Comparison of ENCODE assay signal across 14 mouse cellular contexts in genomic region chr4:139570756-139571155, GRCm38 (mm10). TPM values are rescaled to one million over a fixed set of nuclear protein-coding genes. Genes with fewer than 3 reads are reported as not detected.
A peak's percentile ranks its signal among the peaks of the same experiment; 100 is the strongest.
DNase-seq lines count a peak whose midpoint lies in the region; ATAC-seq and TF ChIP-seq lines count a peak whose summit lies in the region.
"Had no signal": no experiment of that assay in that cellular context is flagged by ENCODE, and none has a peak within 500 bp of the region (broad histone marks: within the 10 kb centered on the region; RNA-seq: fewer than 3 reads in every experiment).

No protein-coding gene starts in this region.

- no peak overlapping the region for H3K9ac ChIP-seq in intestine, postnatal 0 days (ENCODE audit: low read depth, low read length)
- no peak overlapping the region for H3K9ac ChIP-seq in intestine, embryonic 15.5 days
- no peak overlapping the region for H3K9ac ChIP-seq in midbrain, postnatal 0 days (replicated peaks; ENCODE audit: low read length, poor library complexity, severe bottlenecking)
- H3K9ac ChIP-seq in midbrain, embryonic 16.5 days (ENCODE audit: low read depth, low read length), result no peak overlapping the region
- H3K9ac ChIP-seq: embryonic facial prominence, embryonic 13.5 days; neural tube, embryonic 13.5 days had no signal

- H3K27ac ChIP-seq in intestine, postnatal 0 days (ENCODE audit: low read depth, low read length), result no peak overlapping the region
- no peak overlapping the region for H3K27ac ChIP-seq in intestine, embryonic 15.5 days
- H3K27ac ChIP-seq in midbrain, postnatal 0 days (ENCODE audit: low read depth, low read length), result no peak overlapping the region
- H3K27ac ChIP-seq in midbrain, embryonic 16.5 days (ENCODE audit: low read length), result no peak overlapping the region
- H3K27ac ChIP-seq: embryonic facial prominence, embryonic 13.5 days; limb, embryonic 10.5 days; neural tube, embryonic 13.5 days had no signal

- H3K4me2 ChIP-seq in intestine, postnatal 0 days (replicated peaks; ENCODE audit: low read depth), result no peak overlapping the region
- H3K4me2 ChIP-seq in intestine, embryonic 15.5 days (replicated peaks), result no peak overlapping the region
- no peak overlapping the region for H3K4me2 ChIP-seq in midbrain, postnatal 0 days (ENCODE audit: low read depth, low read length, poor library complexity, severe bottlenecking)
- H3K4me2 ChIP-seq in midbrain, embryonic 16.5 days (ENCODE audit: low read length), result no peak overlapping the region
- H3K4me2 ChIP-seq: embryonic facial prominence, embryonic 13.5 days; neural tube, embryonic 13.5 days had no signal

- no peaks in the 10 kb centered on the region for H3K9me3 ChIP-seq in intestine, postnatal 0 days (ENCODE audit: control insufficient read depth)
- no peaks in the 10 kb centered on the region for H3K9me3 ChIP-seq in intestine, embryonic 15.5 days
- H3K9me3 ChIP-seq in midbrain, postnatal 0 days (ENCODE audit: low read length), result no peaks in the 10 kb centered on the region
- no peaks in the 10 kb centered on the region for H3K9me3 ChIP-seq in midbrain, embryonic 16.5 days (replicated peaks; ENCODE audit: control insufficient read depth, low read length, poor library complexity, severe bottlenecking)
- H3K9me3 ChIP-seq: embryonic facial prominence, embryonic 13.5 days; limb, embryonic 10.5 days; megakaryocyte, embryonic 14.5 days; neural tube, embryonic 13.5 days had no signal

- peak; percentile 67 for TF ChIP-seq CTCF in intestine, postnatal 0 days (IDR thresholded peaks at IDR 0.05; ENCODE audit: low read depth)
- peak; percentile 49 for TF ChIP-seq CTCF in midbrain, postnatal 0 days (IDR thresholded peaks at IDR 0.05)

- peaks cover 22% of the 10 kb centered on the region; the same call in 1 of the 2 replicates for H3K27me3 ChIP-seq in intestine, postnatal 0 days (replicated peaks; ENCODE audit: control insufficient read depth, insufficient read depth, low read length)
- no peaks in the 10 kb centered on the region; the same call in 1 of the 2 replicates for H3K27me3 ChIP-seq in intestine, embryonic 15.5 days (replicated peaks)
- no peaks in the 10 kb centered on the region for H3K27me3 ChIP-seq in midbrain, postnatal 0 days (ENCODE audit: insufficient read depth, low read length)
- no peaks in the 10 kb centered on the region; the same call in 1 of the 2 replicates for H3K27me3 ChIP-seq in midbrain, embryonic 16.5 days (ENCODE audit: control insufficient read depth, insufficient read depth, low read depth, low read length)
- H3K27me3 ChIP-seq: neural tube, embryonic 13.5 days had no signal

- H3K4me1 ChIP-seq in intestine, postnatal 0 days (replicated peaks; ENCODE audit: control insufficient read depth, insufficient read depth, low read length), result no peaks in the 10 kb centered on the region; the same call in 1 of the 2 replicates
- H3K4me1 ChIP-seq in intestine, embryonic 15.5 days (replicated peaks), result peaks cover 7% of the 10 kb centered on the region
- 0 out of 2 replicates have a peak, but pooled peaks cover 3% of the 10 kb centered on the region for H3K4me1 ChIP-seq in midbrain, postnatal 0 days (ENCODE audit: insufficient read depth, low read length)
- peaks cover 3% of the 10 kb centered on the region; the same call in 1 of the 2 replicates for H3K4me1 ChIP-seq in midbrain, embryonic 16.5 days (ENCODE audit: control insufficient read depth, insufficient read depth, low read length)

- no peak overlapping the region for H3K4me3 ChIP-seq in intestine, postnatal 0 days (ENCODE audit: low read depth, low read length)
- H3K4me3 ChIP-seq in intestine, embryonic 15.5 days (replicated peaks), result no peak overlapping the region
- no peak overlapping the region for H3K4me3 ChIP-seq in midbrain, postnatal 0 days (ENCODE audit: low read depth, low read length)
- no peak overlapping the region for H3K4me3 ChIP-seq in midbrain, embryonic 16.5 days (ENCODE audit: low read depth, low read length)
- H3K4me3 ChIP-seq: embryonic facial prominence, embryonic 13.5 days; limb, embryonic 10.5 days; megakaryocyte, embryonic 14.5 days; neural tube, embryonic 13.5 days had no signal

- no peak for ATAC-seq in cerebellum, adult (ENCODE audit: insufficient number of reproducible peaks, low FRiP score, low TSS enrichment)
- no peak for ATAC-seq in intestine, postnatal 0 days
- ATAC-seq in intestine, embryonic 15.5 days, result no peak
- ATAC-seq in midbrain, postnatal 0 days (ENCODE audit: low FRiP score), result no peak
- ATAC-seq in midbrain, embryonic 16.5 days, result no peak

- 78% methylated on average over 10 of the region's 10 CpGs for WGBS in intestine, postnatal 0 days
- 77% methylated on average over 10 of the region's 10 CpGs for WGBS in intestine, embryonic 15.5 days
- 79% methylated on average over 10 of the region's 10 CpGs for WGBS in midbrain, postnatal 0 days
- 81% methylated on average over 10 of the region's 10 CpGs for WGBS in midbrain, embryonic 16.5 days

- DNase-seq in cerebellum, adult 11-12 months, result peak; percentile 31
- no peak for DNase-seq in midbrain, postnatal 0 days (ENCODE audit: low spot score)
- peak; percentile 30 to 34 for DNase-seq in thymus, postnatal 36 days
- no peak for DNase-seq in urinary bladder, postnatal 36 days (ENCODE audit: low spot score in 2 of 2)
- DNase-seq: kidney, adult 8-10 months had no signal

- H3K36me3 ChIP-seq in intestine, postnatal 0 days (ENCODE audit: control insufficient read depth, insufficient read depth), result no peaks in the 10 kb centered on the region
- no peaks in the 10 kb centered on the region for H3K36me3 ChIP-seq in intestine, embryonic 15.5 days
- H3K36me3 ChIP-seq in midbrain, postnatal 0 days (ENCODE audit: insufficient read depth, low read length), result no peaks in the 10 kb centered on the region
- no peaks in the 10 kb centered on the region for H3K36me3 ChIP-seq in midbrain, embryonic 16.5 days (ENCODE audit: control insufficient read depth, insufficient read depth, low read length)
- H3K36me3 ChIP-seq: embryonic facial prominence, embryonic 13.5 days; limb, embryonic 10.5 days; neural tube, embryonic 13.5 days had no signal

RNA-seq across cellular contexts. Expression of gene Gm21969, which starts 32.2 kb away (rescaled TPM):
- polyA plus RNA-seq in intestine, postnatal 0 days (2015; fragmentation: Nextera tagmentation; extraction: Ambion mirVana), result not detected in 2 replicates
- polyA plus RNA-seq in intestine, embryonic 15.5 days (2015; fragmentation: Nextera tagmentation; extraction: Ambion mirVana), result not detected in 2 replicates
- not detected in 2 replicates for total RNA-seq in midbrain, postnatal 0 days (2014; rRNA removed)
- not detected in 2 replicates for polyA plus RNA-seq in midbrain, postnatal 0 days (2015; fragmentation: Nextera tagmentation; extraction: Ambion mirVana)
- polyA plus RNA-seq in midbrain, embryonic 16.5 days (2015; fragmentation: Nextera tagmentation; extraction: Ambion mirVana), result not detected in 2 replicates
- polyA plus RNA-seq: embryonic facial prominence, embryonic 13.5 days; heart, embryonic 16.5 days; limb, embryonic 10.5 days; neural tube, embryonic 13.5 days had no signal

RNA-seq across cellular contexts. Expression of gene Iffo2, which starts 40.4 kb away (rescaled TPM):
- polyA plus RNA-seq in intestine, postnatal 0 days (2015; fragmentation: Nextera tagmentation; extraction: Ambion mirVana), result 3.4 and 4.0 TPM in 2 replicates
- polyA plus RNA-seq in intestine, embryonic 15.5 days (2015; fragmentation: Nextera tagmentation; extraction: Ambion mirVana), result 2.9 and 3.2 TPM in 2 replicates
- total RNA-seq in midbrain, postnatal 0 days (2014; rRNA removed), result 14.8 and 18.1 TPM in 2 replicates
- 4.3 and 5.8 TPM in 2 replicates for polyA plus RNA-seq in midbrain, postnatal 0 days (2015; fragmentation: Nextera tagmentation; extraction: Ambion mirVana)
- polyA plus RNA-seq in midbrain, embryonic 16.5 days (2015; fragmentation: Nextera tagmentation; extraction: Ambion mirVana), result 3.5 and 3.8 TPM in 2 replicates

RNA-seq across cellular contexts. Expression of gene Aldh4a1, which starts 51.9 kb away (rescaled TPM):
- 3.5 and 3.9 TPM in 2 replicates for polyA plus RNA-seq in intestine, postnatal 0 days (2015; fragmentation: Nextera tagmentation; extraction: Ambion mirVana)
- 14.4 and 17.1 TPM in 2 replicates for polyA plus RNA-seq in intestine, embryonic 15.5 days (2015; fragmentation: Nextera tagmentation; extraction: Ambion mirVana)
- 30.0 and 36.8 TPM in 2 replicates for total RNA-seq in midbrain, postnatal 0 days (2014; rRNA removed)
- 25.2 and 28.1 TPM in 2 replicates for polyA plus RNA-seq in midbrain, postnatal 0 days (2015; fragmentation: Nextera tagmentation; extraction: Ambion mirVana)
- 23.5 and 27.0 TPM in 2 replicates for polyA plus RNA-seq in midbrain, embryonic 16.5 days (2015; fragmentation: Nextera tagmentation; extraction: Ambion mirVana)

Comparison
In these comparisons a context has a peak if more than half of its experiments do, and no peak if none do; other contexts are left out.
1. DNase-seq: peak in cerebellum, adult 11-12 months (single experiment) and thymus, postnatal 36 days (2 of 2); none in midbrain, postnatal 0 days (single experiment) and urinary bladder, postnatal 36 days (0 of 2).